Mouse (Mus musculus) adrenal gland, adult 18-20 months (tissue): ENCODE measurements around the gene Synm. TPM values are rescaled to one million over a fixed set of nuclear protein-coding genes. Genes with fewer than 3 reads are reported as not detected.

Source experiments
- DNase-seq, 2 experiments: peaks; one replicate each; pipeline ENCODE4 v3.0.0; 2021 to 2022; ENCODE audit warnings: low spot score in 2 of 2
- microRNA-seq, 2 experiments: library from miRNA; unstranded; fragments of <30 nt; microRNA quantifications; one replicate each; pipeline ENCODE4 v1.2.0; 2021; ENCODE audit warnings: borderline number of aligned reads in 2 of 2
- total RNA-seq, 2 experiments: library from RNA; stranded (reverse); gene quantifications; 1 replicate in 1 of 2; 2 replicates in 1 of 2; pipeline ENCODE4 v1.2.3; 2021

The Synm gene
- total RNA-seq, 2 experiments from 2014 or later: 10.6 to 16.3 TPM

GRCm38 (mm10) chr7:67700846-67701245 is 58.7 kb downstream of the Synm start:
- DNase-seq: peak; percentile 52 to 54

DNA sequence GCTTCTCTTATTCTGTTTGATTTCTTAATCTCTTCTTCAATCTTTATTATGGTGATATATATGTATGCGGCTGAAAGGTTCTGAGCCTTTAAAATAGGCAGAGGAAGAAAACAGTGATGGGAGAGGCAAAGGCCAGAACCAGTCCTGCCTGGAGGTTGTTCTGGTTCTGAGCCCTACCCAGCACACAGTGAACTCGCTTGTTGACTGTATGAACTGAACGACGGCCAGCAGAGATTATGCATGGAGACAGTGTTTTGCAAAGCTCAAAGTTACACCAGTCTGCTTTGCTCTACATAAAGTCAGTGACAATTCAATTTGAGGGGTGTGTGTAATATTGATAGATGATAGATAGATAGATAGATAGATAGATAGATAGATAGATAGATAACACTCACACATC is 60.2 kb downstream of the Synm start:
- DNase-seq: no peak

DNA sequence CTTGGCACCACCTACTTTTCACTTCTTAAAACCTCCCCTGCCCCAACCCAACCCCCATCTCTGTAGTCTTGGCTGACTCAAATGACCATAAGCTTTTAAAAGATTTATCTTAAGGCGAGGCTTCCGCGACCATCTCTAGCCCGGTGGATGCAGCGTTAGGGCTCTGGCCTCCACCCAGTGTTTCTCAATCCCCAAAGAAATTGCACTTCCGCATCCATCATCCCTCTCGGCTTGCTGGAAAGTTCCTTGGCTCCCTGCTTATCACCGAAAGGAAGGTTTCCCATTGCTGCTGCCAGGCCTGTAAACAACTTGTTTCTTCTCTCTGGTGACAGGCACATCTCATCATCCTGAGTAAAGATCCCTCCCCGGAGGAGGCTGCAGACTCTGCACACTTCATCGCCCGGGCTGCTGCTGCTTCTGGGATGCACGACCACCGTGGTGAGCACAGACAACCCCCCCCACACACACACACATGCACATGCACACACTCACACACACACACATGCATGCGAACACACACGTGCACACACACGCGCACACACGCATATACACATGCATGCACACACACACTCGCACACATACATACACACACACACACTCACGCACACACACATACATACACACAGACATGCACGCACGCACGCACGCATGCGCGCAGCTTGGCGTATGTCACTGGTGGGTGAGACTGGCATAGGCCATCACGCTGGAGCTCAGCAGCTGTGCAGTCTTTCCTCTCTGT is 61.5 kb downstream of the Synm start:
- no peak for DNase-seq

DNA sequence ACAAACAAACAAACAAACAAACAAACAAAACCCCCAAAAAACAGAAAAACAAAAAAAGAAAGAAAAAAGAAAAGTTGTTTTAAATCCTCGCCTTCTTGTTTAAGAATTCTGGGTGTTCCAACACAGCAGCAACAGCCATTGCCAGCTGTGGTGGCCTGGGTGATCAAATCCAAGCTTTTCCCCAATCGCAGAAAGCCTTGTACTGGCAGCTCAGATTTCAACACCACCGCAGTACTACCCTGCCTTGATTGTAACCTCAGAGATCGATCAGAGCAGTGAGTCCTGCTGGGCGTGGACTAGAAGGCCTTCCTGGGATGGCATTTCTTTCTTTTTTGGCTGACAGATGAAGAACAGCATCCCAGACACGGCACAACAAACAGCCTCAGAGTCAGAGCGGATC is 63.6 kb downstream of the Synm start:
- DNase-seq: no peak

DNA sequence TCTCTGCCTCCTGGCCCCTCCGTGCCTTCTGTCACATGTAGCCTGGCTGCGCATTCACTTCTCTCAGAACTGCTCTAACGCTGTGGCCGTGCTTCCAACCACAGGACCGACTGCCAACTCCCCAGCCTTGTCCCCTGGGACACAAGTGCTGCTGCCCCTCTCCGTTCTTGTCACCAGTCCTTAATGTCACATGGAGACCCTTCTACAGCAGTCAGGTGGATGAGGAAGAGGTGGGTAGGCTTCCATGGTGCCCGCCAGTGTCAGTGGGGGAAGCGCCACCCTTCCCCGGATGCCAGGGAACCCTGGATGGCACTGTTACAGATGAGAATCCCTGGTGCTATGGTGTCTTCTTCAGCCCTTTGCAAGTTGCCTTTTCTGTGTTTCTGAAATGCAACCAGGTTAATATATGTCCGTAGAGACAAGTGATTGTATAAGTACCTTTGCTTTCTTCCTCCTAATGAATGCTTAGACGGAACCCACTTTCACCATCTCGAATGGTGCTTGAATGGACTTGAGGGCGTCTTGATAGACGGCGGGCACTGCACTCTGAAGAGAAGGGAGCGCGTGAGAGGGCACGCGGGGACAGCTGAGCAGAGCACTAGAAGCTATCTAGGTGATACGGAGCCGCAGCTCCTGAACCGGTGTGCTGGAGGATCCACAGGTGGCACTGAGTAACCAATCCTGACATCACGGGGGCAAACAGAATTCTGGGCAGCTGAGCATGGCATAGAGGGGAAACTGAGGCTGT is 66.6 kb downstream of the Synm start:
- no peak for DNase-seq

- no peak for DNase-seq
Measured at GRCm38 (mm10) chr7:67692141-67692540, 67.4 kb downstream of the Synm start.

- DNase-seq: no peak
Measured at GRCm38 (mm10) chr7:67691036-67691435, 68.5 kb downstream of the Synm start.

DNA sequence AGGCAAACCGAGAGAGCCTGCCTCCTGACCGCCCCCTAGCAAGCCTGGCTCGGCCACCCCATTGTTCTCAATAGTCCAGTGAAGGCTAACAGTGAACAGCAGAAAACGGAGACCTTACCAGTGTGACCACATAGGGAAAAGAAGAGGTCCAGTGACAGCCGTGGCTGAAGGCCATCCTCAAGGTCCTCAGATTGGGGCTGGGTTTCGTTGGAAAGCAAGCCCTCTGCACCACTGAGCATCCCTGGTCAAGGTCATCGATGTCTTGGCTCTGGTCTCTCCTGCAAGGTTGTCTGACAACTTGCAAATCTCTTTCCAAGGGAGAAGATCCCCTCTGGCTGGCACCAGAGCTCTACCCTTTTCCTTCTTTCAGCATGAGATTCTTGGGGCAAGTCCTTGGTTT is 69.7 kb downstream of the Synm start:
- DNase-seq: no peak

GRCm38 (mm10) chr7:67688281-67688680 is 71.3 kb downstream of the Synm start:
- DNase-seq: no peak

DNA sequence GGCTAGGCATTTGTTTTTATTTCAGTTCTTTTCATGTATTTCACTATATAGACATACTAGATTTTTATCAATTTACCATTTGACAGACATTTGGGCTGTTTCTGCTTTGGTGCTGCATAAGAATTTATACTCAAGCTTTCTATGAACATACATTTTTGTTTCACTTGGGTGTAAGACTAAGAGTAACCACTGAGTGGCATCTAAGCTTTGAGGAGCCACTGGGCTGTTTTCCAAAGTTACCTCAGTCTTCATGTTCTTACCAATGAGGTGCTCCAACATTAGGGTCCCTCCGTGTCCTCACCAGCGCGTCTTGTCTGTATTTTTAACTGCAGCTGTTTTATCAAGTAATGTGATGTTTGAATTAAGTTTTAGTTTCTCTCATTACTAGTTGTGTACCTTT is 73.0 kb downstream of the Synm start:
- DNase-seq: no peak

DNA sequence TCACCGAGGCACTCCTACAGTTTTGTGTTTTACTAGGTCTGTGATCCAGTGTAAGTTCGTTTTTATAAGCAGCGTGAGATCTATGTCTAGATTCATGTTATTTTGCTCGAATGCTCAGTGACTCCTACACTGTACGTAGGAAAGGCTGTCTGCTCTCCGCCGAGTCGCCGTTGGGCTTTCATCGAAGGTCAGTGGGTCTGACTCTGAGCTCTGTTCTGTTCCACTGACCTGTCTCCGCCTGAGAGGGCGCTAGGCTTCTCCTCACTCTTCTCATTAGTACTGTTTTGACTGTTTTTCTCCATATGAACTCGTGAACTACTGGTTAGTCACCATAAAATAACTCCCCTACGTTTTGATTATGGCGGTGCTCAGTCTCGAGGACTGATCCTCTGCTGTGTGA is 76.5 kb downstream of the Synm start:
- DNase-seq: no peak

DNA sequence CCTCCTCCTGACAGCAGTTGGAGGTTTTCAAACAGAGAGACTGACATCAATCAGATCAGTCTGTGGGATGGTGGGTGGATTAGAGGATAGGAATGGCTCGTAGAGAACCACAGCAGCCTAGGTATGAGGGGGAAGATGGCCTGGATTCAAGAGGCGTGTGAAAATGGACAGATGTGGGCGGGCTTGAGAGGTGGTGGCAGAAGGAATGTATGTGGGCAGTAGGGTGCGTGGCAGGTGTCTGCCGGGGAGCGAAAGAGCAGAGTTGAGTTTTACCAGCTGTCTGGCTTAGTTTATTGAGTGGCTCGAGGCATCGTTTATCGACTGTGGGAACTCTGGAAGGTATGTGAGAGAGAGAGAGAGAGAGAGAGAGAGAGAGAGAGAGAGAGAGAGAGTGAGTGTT is 78.5 kb downstream of the Synm start:
- DNase-seq: no peak

Small RNA genes lying within 50 kb of the gene (microRNA-seq; reads per million reads assigned to microRNA genes)
- 0 reads per million in 2 experiments for gene Gm23844

Other genes starting within 250 kb of the Synm start
- gene Lrrc28, start 114.5 kb downstream of the Synm start, total RNA-seq: 10 to 100 TPM; 19.5 to 20.1 TPM
- 10 to 100 TPM; 19.2 to 24.1 TPM for gene Ttc23, start 112.3 kb downstream of the Synm start, total RNA-seq
- 100 to 1,000 TPM in 1 of 2 experiments, 10 to 100 TPM in 1; 56.6 to 128 TPM for gene Igf1r, start 193.1 kb upstream of the Synm start, total RNA-seq